Mouse (Mus musculus): Measurements from ENCODE around the gene Fgd5. TPM values are rescaled to one million over a fixed set of nuclear protein-coding genes. Genes with fewer than 3 reads are reported as not detected.
A peak's percentile ranks its signal among the peaks of the same experiment; 100 is the strongest.

Fgd5 gene
- polyA plus RNA-seq, 1 experiment from 2014 or later = 16.9 TPM

DNA sequence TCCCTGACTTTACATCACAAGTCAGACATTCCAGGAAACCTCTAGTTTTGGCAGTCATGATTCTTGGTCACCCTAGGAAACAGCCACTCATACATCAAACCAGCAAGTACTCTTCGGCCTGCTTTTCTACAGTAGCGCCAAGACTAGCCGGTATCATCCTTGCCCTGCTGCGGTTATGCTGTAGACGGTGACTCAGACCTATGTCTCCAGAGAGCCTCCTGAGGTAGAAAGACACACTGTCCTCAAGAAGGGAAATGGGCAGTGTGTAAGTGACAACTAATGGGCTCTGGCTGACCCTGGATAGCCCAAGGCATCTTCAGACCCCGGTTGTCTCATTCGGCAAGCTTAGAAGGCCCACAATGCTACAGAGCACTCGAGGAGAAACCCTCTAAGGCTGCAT lies 13.6 kb upstream of the Fgd5 start:
- WGBS = 83% methylated on average over 8 of the region's 8 CpGs
- DNase-seq (no peak), ATAC-seq (ENCODE audit: insufficient read depth) (no peak)
- Histone ChIP-seq H3K4me1 (ENCODE audit: insufficient read depth) (peaks cover 4% of the 10 kb centered on the region; the same call in 1 of the 2 replicates), H3K4me2 (no peak overlapping the region), H3K4me3 (ENCODE audit: low read depth, low read length) (no peak overlapping the region), H3K9ac (no peak overlapping the region), H3K9me3 (ENCODE audit: low read depth, low read length) (no peaks in the 10 kb centered on the region), H3K27me3 (ENCODE audit: insufficient read depth, low read length) (no peaks in the 10 kb centered on the region), H3K36me3 (ENCODE audit: insufficient read depth) (no peaks in the 10 kb centered on the region), H3K27ac (ENCODE audit: low read depth) (no peak overlapping the region)
- TF ChIP-seq CTCF (IDR thresholded peaks at IDR 0.05; ENCODE audit: low read depth) = no peak

DNA sequence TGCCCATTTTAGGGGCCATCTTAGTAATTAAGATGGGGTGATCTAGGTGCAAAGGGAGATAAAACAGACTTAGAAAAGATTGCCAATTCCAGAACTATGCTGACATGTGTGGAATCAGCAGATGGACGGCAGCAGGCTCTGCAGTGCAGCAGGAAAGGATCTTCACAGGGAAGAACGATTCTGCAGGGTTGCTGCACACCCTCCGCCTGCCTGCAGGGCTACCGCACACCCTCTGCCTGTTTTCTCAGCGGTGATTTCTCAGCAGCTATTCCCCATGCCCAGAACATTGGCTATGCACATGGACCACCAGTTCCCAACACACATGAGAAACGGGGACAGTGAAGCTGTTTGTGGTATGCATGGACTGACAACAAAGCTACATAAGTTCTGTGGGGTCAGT lies 12.7 kb upstream of the Fgd5 start:
- 36% methylated on average over 6 of the region's 6 CpGs for WGBS
- DNase-seq (no peak), ATAC-seq (ENCODE audit: insufficient read depth) (no peak)
- H3K9me3 ChIP-seq (ENCODE audit: low read depth, low read length) = no peaks in the 10 kb centered on the region
- no peaks in the 10 kb centered on the region for H3K36me3 ChIP-seq (ENCODE audit: insufficient read depth)
- 0 out of 2 replicates have a peak, but pooled peaks have one; percentile 15 for TF ChIP-seq CTCF (IDR thresholded peaks at IDR 0.05; ENCODE audit: low read depth)
- H3K27me3 ChIP-seq (ENCODE audit: insufficient read depth, low read length) = no peaks in the 10 kb centered on the region
- H3K9ac ChIP-seq = no peak overlapping the region
- no peak overlapping the region for H3K27ac ChIP-seq (ENCODE audit: low read depth)
- H3K4me2 ChIP-seq = no peak overlapping the region
- H3K4me3 ChIP-seq (ENCODE audit: low read depth, low read length) = no peak overlapping the region
- H3K4me1 ChIP-seq (ENCODE audit: insufficient read depth) = no peaks in the 10 kb centered on the region

DNA sequence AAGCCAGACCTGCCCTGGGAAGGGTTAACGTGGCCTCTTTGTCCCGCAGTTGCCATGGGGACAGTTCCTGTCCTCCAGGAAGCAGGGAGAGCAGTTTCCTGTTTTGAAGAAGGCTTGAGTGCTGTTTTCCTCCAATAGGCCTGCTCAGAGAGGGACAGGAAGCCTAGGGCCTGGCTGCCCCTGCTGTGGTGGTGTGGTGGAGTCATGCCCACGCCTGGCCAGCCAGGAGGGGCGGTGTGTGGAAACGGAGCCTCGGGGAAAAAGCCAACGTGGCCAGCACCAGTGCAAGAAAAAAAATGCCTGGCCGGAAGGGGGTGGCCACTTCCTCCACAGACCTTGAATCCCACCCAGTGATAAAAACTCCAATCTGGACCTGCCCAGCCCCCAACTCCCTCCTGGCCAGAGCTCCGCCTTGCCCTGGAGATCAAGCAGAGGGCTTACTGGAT lies 6.5 kb upstream of the Fgd5 start:
- peak; percentile 7; the same call in 1 of the 2 replicates for TF ChIP-seq CTCF (IDR thresholded peaks at IDR 0.05; ENCODE audit: low read depth)
- no peak overlapping the region for H3K9ac ChIP-seq
- H3K27me3 ChIP-seq (ENCODE audit: insufficient read depth, low read length) = no peaks in the 10 kb centered on the region
- peak; percentile 66 for DNase-seq
- no peaks in the 10 kb centered on the region for H3K9me3 ChIP-seq (ENCODE audit: low read depth, low read length)
- peaks cover 6% of the 10 kb centered on the region; the same call in 1 of the 2 replicates for H3K4me1 ChIP-seq (ENCODE audit: insufficient read depth)
- ATAC-seq (ENCODE audit: insufficient read depth) = peak; percentile 89
- peak overlapping the region; percentile 60; the same call in 1 of the 2 replicates for H3K27ac ChIP-seq (ENCODE audit: low read depth)
- WGBS = 32% methylated on average over 9 of the region's 9 CpGs
- H3K36me3 ChIP-seq (ENCODE audit: insufficient read depth) = no peaks in the 10 kb centered on the region
- no peak overlapping the region for H3K4me2 ChIP-seq
- no peak overlapping the region for H3K4me3 ChIP-seq (ENCODE audit: low read depth, low read length)

DNA sequence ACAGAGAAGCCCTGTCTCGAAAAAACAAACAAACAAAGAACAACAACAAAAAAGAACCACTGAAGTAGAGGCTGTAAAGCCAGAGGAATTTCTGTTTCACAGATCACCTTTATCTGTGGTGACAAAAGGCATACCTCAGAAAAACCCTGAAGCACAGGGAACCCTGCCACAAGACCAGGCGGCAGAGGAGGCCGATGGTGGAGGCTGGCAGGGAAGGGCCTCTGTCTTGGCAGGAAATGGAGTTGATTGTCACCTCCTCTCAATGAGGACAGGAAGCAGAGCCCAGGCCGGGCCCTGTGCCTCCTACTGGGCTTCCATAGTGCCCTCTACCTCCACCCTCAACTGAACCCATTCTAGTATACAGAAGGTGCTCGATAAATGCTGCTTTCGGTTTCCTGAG lies 4.7 kb upstream of the Fgd5 start:
- TF ChIP-seq CTCF (IDR thresholded peaks at IDR 0.05; ENCODE audit: low read depth) = no peak
- ATAC-seq (ENCODE audit: insufficient read depth) (no peak), DNase-seq (peak; percentile 11)
- Histone ChIP-seq H3K27me3 (ENCODE audit: insufficient read depth, low read length) (0 out of 2 replicates have a peak, but pooled peaks cover 3% of the 10 kb centered on the region), H3K4me3 (ENCODE audit: low read depth, low read length) (no peak overlapping the region), H3K9me3 (ENCODE audit: low read depth, low read length) (no peaks in the 10 kb centered on the region), H3K4me1 (ENCODE audit: insufficient read depth) (peaks cover 6% of the 10 kb centered on the region; the same call in 1 of the 2 replicates), H3K27ac (ENCODE audit: low read depth) (no peak overlapping the region), H3K9ac (no peak overlapping the region), H3K36me3 (ENCODE audit: insufficient read depth) (no peaks in the 10 kb centered on the region), H3K4me2 (no peak overlapping the region)
- WGBS = 67% methylated on average over 6 of the region's 6 CpGs

DNA sequence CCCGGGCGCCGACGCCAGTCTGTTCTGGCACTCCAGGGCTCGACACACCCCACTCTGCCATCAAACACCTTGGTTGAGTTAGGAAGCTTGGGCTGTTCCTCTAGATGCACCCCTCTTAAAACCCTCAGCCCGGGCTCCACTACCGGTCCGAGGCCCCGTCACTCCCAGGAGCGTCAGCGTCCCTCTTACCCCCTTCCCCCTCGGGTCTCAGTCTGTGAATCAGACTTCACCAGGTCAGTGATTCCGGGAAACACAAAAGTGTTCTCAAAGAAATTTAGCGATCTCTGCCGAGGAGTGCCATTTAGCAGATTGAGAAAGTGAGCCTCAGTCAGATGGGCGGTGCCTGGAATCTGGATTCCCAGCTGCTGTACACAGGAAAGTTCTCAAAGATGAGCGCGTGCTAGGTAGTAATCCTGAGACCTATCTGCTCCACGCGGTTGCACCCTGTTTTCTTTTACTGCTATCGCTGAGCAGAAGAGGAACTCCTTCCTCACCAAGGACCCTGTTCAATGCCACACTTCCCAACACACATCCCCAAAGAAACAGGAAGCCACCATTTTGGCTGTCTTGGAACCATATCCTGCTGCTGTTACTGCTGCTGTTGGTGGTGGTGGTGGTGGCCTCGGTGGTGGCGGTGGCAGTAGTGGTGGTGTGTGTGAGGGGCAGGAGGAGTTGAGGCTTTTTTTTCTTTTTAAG lies 771 bp downstream of the Fgd5 start:
- no peaks in the 10 kb centered on the region for H3K36me3 ChIP-seq (ENCODE audit: insufficient read depth)
- H3K4me1 ChIP-seq (ENCODE audit: insufficient read depth) = no peaks in the 10 kb centered on the region
- H3K9ac ChIP-seq = peak overlapping the region; percentile 62
- H3K4me3 ChIP-seq (ENCODE audit: low read depth, low read length) = peak overlapping the region; percentile 59
- H3K27ac ChIP-seq (ENCODE audit: low read depth) = no peak overlapping the region
- 6% methylated on average over 23 of the region's 23 CpGs for WGBS
- H3K9me3 ChIP-seq (ENCODE audit: low read depth, low read length) = no peaks in the 10 kb centered on the region
- DNase-seq (peak; percentile 27), ATAC-seq (ENCODE audit: insufficient read depth) (peak; percentile 36)
- TF ChIP-seq CTCF (IDR thresholded peaks at IDR 0.05; ENCODE audit: low read depth) = no peak
- H3K27me3 ChIP-seq (ENCODE audit: insufficient read depth, low read length) = peaks cover 17% of the 10 kb centered on the region
- peak overlapping the region; percentile 88 for H3K4me2 ChIP-seq

DNA sequence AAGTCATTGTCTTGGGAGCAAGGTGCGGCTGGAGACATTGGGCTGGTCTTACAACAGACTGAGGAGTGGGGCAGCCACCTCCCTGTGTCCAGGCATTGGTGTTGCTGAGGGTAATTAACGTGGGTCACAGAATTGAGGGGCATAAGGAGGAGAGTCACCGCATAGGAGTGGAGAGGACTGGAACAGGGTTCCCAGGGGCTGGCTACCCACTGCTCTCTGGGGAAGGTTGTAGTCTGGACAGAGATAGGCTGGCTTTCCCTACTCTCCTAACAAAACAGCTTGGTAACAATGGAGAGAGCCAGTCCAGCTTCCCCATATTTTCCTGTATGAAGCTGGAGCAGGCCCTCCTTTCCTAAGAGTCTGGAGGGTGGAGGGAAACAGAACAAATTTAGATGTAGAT lies 1.3 kb downstream of the Fgd5 start:
- H3K4me3 ChIP-seq (ENCODE audit: low read depth, low read length) = peak overlapping the region; percentile 59
- no peaks in the 10 kb centered on the region for H3K4me1 ChIP-seq (ENCODE audit: insufficient read depth)

DNA sequence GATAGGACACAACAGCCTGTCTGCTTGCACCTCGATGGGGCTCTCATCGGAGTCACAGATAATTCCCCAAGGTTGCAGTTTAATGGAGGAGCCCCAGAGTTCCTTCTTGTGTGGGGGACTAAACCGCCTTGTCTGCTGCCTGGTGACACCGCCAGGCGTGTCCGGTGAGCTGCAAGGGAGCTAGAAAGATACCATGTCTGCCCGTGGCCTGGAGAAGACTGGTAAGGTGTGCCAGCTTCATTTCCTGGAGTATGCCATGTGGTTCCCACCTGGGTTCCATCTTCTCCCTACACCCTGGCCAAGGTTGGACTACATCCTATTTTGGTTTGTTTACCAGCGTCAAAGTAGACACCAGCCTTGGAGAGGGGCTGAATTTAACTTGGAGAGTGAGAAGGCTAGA lies 11.4 kb downstream of the Fgd5 start:
- Histone ChIP-seq H3K27me3 (ENCODE audit: insufficient read depth, low read length) (no peaks in the 10 kb centered on the region), H3K27ac (ENCODE audit: low read depth) (no peak overlapping the region), H3K9ac (no peak overlapping the region), H3K9me3 (ENCODE audit: low read depth, low read length) (no peaks in the 10 kb centered on the region), H3K4me2 (no peak overlapping the region), H3K4me1 (ENCODE audit: insufficient read depth) (no peaks in the 10 kb centered on the region), H3K36me3 (ENCODE audit: insufficient read depth) (no peaks in the 10 kb centered on the region), H3K4me3 (ENCODE audit: low read depth, low read length) (no peak overlapping the region)
- 88% methylated on average over 8 of the region's 8 CpGs for WGBS
- no peak for TF ChIP-seq CTCF (IDR thresholded peaks at IDR 0.05; ENCODE audit: low read depth)
- DNase-seq = no peak
- no peak for ATAC-seq (ENCODE audit: insufficient read depth)

More for the DNA sequence above, 1.3 kb downstream of the Fgd5 start:
- DNase-seq (no peak), ATAC-seq (ENCODE audit: insufficient read depth) (no peak)
- Histone ChIP-seq H3K36me3 (ENCODE audit: insufficient read depth) (no peaks in the 10 kb centered on the region), H3K9ac (no peak overlapping the region), H3K4me2 (peak overlapping the region; percentile 88), H3K27me3 (ENCODE audit: insufficient read depth, low read length) (peaks cover 17% of the 10 kb centered on the region), H3K27ac (ENCODE audit: low read depth) (no peak overlapping the region), H3K9me3 (ENCODE audit: low read depth, low read length) (no peaks in the 10 kb centered on the region)
- no peak for TF ChIP-seq CTCF (IDR thresholded peaks at IDR 0.05; ENCODE audit: low read depth)
- 59% methylated on average over 3 of the region's 3 CpGs for WGBS

Data from lung, embryonic 14.5 days (tissue).